Mouse (Mus musculus) brain, embryonic 14.5 days (tissue): ENCODE measurements around the gene Cbx2. TPM values are rescaled to one million over a fixed set of nuclear protein-coding genes. Genes with fewer than 3 reads are reported as not detected.
A peak's percentile ranks its signal among the peaks of the same experiment; 100 is the strongest.

Experiments
- DNase-seq: peaks from one replicate; pipeline ENCODE4 v3.0.0-alpha.2; 2011; ENCODE audit warnings: low read depth
- CTCF ChIP-seq: fragments of 200-500 bp; IDR thresholded peaks from 2 replicates; pipeline ENCODE4 v1.5.1; 2012; ENCODE audit warnings: inconsistent platforms, mild to moderate bottlenecking, moderate library complexity, borderline replicate concordance; ENCODE audit not compliant: insufficient read depth, insufficient read length; ENCODE audit errors: extremely low read depth
- POLR2A ChIP-seq: fragments of 200-500 bp; IDR thresholded peaks from 2 replicates; pipeline ENCODE4 v1.6.1; 2012; ENCODE audit warnings: mild to moderate bottlenecking, inconsistent platforms, borderline replicate concordance; ENCODE audit not compliant: poor library complexity, insufficient read depth, insufficient read length, severe bottlenecking; ENCODE audit errors: extremely low read depth
- polyA plus RNA-seq: library from polyadenylated mRNA; depleted of rRNA; stranded (reverse); fragments of >200 nt; gene quantifications from 2 replicates; pipeline ENCODE4 v1.2.3, GENCODE M21; 2012; rRNA removed

Cbx2 gene
- polyA plus RNA-seq, 1 experiment: 30.0 TPM

DNA sequence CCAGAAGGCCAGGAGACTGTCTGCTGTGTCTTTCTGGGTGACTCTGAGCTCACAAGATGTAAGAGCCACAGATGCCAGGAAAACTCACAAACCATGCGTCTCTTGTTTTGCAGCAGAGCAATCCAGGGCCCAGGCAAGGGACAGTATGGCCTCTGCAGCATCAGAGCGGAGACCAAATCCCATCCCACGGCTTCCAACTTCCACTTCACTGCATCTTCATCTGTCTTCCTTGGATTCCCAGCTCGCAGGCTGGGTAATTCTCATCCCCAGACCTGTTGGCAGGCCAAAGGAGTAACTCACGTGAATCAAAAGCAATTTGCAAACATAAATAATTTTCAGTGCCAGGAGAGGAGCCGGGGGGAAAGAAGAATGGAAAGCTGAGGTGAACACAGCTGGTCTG is 50.2 kb downstream of the Cbx2 start:
- no peak for DNase-seq
- TF ChIP-seq POLR2A (no peak), CTCF (no peak)

DNA sequence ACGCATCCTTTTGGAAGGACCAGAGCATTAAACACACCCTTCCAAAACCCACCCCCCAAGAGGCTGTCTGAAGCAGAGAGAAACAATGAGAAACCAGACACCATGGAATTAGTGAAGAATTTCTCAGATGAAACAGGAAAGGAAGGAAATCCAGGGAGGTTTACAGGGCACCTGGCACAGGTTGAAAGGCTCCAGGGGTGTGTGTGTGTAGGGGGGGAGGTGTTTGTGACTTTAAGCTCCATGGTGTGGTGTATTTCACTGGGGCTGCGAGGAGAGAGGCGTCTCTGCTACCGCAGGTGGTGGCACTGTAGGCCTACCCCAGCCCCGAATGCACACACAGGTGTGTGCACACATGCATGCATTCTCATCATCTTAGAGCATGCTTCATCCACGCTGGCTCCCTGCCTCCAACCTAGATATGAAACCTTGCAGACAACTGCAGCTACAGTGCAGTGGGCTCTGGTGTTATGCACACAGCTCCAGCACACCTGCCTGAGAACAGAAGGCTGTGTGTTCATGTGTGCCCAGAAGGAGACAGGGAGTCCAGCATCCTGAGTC is 51.2 kb downstream of the Cbx2 start:
- no peak for TF ChIP-seq POLR2A
- no peak for TF ChIP-seq CTCF
- DNase-seq: no peak

DNA sequence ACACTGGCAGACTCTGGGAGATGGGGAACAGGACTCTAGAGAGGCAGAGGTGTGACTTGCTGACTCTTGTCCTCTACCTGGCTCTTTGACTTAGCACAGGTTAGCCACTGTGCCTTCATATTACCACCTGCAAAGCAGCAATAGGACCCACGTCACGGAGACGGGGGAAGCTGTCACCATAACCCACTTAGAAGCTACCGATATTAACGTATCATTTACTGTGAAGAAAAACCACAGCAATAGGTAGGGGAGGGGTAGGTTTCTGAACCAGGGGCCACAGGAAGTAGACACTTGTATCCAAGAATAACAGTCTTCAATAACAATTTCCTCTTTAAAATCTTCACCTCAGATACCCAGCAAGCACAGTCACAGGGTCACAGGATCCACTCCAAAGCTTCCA is 53.0 kb downstream of the Cbx2 start:
- TF ChIP-seq POLR2A (no peak), CTCF (no peak)

DNA sequence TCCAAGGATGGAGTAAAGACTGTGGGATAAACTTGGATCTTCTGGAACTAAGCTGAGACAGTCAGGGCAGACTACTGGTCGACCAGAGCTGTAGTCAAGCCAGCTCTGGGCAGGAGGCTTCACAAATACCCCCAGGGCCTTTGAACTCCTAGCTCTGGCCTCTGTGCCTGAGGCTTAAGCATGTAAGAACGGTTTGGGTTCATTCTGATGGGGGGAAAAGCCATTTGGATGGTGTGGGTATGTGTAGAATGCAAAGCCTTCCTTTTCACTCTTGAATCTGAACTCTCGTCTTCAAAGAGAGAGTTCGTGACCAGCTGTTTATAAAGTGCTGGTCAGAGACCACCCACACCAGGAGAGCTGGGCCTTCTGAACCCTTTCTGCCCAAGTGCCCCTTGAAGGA is 55.0 kb downstream of the Cbx2 start:
- no peak for TF ChIP-seq CTCF
- TF ChIP-seq POLR2A: no peak
- no peak for DNase-seq

More for the DNA sequence above, 53.0 kb downstream of the Cbx2 start:
- DNase-seq: no peak

DNA sequence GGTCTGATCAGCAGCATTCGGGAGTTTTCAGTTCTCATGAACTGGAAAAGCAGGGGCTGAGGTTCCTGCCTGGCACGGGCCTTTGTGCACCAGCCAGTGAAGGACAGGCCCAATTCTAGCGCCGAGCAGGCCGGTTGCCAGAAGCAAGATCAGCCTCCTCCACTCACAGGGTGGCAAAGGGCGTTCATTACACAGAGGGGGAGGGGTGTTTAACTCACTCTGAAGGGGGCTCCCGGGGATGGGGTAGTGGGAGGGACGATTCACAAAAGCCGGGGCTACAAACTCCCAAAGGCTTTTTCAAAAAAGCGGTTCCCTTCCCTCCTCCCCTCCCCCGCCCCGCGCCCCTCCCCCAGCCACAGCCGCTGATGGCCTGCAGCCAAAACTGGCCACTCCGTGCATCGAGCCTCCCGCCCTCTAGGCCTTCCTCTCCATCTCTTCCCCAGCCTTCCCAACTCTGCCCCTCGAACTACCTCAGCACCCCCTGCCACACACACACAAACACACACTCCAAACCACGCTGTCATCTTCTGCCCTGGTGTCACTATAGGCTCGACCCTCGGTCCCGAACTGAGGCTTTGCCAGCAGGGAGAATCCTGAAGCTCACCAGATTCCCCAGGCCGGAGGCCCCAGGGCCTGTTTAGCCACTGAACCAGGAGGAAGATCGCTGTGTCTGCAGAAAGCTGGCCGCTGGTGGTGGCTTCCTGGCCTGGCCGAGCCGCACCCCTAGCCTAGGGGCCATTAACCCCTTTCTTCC is 56.1 kb downstream of the Cbx2 start:
- TF ChIP-seq POLR2A (no peak), CTCF (no peak)
- DNase-seq: peak; percentile 97

DNA sequence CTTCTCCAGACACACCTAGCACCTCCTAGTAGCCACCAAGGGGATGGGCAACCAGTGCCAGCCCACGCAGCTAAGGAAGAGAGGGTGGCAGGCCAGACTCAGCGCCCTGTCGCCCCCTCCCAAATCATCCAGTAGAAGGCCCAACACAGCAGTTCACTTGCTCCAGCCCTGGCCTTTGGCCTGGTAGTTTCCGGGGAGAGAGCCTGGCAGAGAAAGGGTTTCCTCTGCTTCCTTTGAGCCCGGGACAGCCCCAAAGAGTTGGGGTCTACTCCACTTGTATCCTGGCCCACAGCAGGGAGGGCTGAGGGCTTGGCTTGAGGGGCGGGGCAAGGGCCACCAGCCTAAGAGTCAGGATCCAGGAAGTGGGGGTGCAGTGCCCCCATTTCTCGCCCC is 56.7 kb downstream of the Cbx2 start:
- TF ChIP-seq POLR2A (no peak), CTCF (no peak)
- no peak for DNase-seq

DNA sequence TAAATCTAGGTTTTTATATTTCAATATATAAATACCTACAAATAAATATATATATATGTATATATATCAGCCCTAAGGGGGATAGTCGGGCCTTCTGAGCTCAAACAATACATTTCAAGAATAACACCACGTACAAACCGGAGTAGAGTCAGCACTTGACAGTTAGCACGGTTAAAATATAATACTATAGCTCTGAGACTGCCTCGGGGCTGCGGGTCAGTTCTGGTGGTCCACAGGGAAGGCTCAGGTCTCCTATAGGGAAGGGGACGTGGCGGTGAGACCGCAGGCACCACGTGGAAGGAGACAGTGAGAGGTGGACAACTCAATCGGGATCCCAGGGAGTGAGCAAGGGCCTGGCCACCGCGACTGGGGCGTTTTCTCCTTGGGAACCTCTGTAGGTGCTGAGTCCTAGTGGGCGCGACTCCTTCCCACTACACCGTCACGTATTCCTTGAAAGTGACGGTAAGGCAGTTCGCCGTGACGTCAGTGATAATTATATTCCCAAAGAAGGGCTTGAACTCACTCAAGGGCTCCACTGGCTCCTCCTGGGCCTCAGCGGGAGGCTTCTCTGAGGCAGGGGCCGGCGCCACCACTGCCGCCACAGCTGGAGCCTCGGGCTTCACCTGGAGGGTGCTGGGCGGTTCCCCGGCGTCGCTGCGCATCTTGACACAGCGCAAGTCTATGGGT is 57.8 kb downstream of the Cbx2 start:
- DNase-seq: no peak
- TF ChIP-seq CTCF (no peak), POLR2A (no peak)

Other genes with a start within 250 kb of the Cbx2 start
- gene Rbfox3, start 111.4 kb upstream of the Cbx2 start, polyA plus RNA-seq: 19.7 and 37.6 TPM in 2 replicates
- gene Enpp7, start 34.8 kb upstream of the Cbx2 start, polyA plus RNA-seq: 0.07 TPM in 1 of 2 replicates, not detected in the other
- gene Cbx8, start 18.0 kb downstream of the Cbx2 start, polyA plus RNA-seq: 6.5 and 10.4 TPM in 2 replicates
- gene Cbx4, start 63.3 kb downstream of the Cbx2 start, polyA plus RNA-seq: 30.0 and 34.7 TPM in 2 replicates
- gene Tbc1d16, start 205.5 kb downstream of the Cbx2 start, polyA plus RNA-seq: 69.8 and 99.3 TPM in 2 replicates
- 11.0 and 17.0 TPM in 2 replicates for gene Ccdc40, start 205.6 kb downstream of the Cbx2 start, polyA plus RNA-seq
- 93.3 and 102 TPM in 2 replicates for gene Gaa, start 244.9 kb downstream of the Cbx2 start, polyA plus RNA-seq